Comparison of ENCODE assay signal across 18 mouse cellular contexts in the genomic region with DNA sequence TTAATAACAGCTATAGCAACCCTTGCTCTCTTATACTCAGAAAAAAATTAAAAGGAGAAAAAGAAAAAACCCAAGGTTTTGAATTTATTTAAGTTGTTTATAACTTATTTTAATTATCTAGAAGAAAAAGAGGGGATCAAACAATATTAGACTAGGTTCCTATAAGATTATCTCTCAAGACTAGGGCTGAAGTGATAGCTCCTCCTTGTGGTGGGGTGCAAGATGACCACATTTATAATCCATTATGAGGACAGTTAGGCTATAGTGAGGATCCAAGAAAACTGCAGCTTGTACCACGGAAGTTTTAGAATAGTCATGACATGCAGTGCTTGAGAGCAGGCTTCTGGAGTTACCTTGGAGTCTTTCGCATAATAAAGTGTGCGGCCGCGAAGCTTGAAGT.
DNase-seq lines count a peak whose midpoint lies in the region; ATAC-seq and TF ChIP-seq lines count a peak whose summit lies in the region.
"Had no signal": no experiment of that assay in that cellular context is flagged by ENCODE, and none has a peak within 500 bp of the region (broad histone marks: within the 10 kb centered on the region; RNA-seq: fewer than 3 reads in every experiment).

No protein-coding gene starts in this region.

- ATAC-seq in CD4-positive, CD25-positive, alpha-beta regulatory T cell, adult 4 months: no peak
- no peak for ATAC-seq in megakaryocyte progenitor cell, adult 5-6 weeks (replicated peaks; ENCODE audit: poor library complexity)
- ATAC-seq: forebrain, embryonic 14.5 days had no signal

- no peak overlapping the region for H3K4me3 ChIP-seq in layer of hippocampus, adult 2 months
- no peak overlapping the region for H3K4me3 ChIP-seq in thymus, adult 2 months (ENCODE audit: control insufficient read depth, insufficient read depth, low read length)
- H3K4me3 ChIP-seq: heart, embryonic 10.5 days; liver, embryonic 15.5 days; megakaryocyte, embryonic 14.5 days; neural tube, embryonic 13.5 days had no signal

- DNase-seq in CD4-positive, CD25-positive, alpha-beta regulatory T cell, adult 2 months (ENCODE audit: low read depth, low spot score): peak; percentile 41
- no peak for DNase-seq in layer of hippocampus, adult 2 months (ENCODE audit: low spot score in 2 of 2)
- no peak for DNase-seq in layer of hippocampus, adult 8-10 months (ENCODE audit: low spot score in 2 of 2)
- DNase-seq in thymus, adult 2 months: peak; percentile 15
- no peak for DNase-seq in thymus, adult 18-20 months
- no peak for DNase-seq in urinary bladder, postnatal 14 days (ENCODE audit: low spot score)
- DNase-seq: adrenal gland, postnatal 25 days; cerebellum, adult 8-10 months; kidney, postnatal 10 days; layer of hippocampus, adult 9-11 months had no signal

- no peak for TF ChIP-seq POLR2A in thymus, adult 2 months (IDR thresholded peaks at IDR 0.05; ENCODE audit: control insufficient read depth, extremely low read depth, insufficient read depth, low read length, poor library complexity)

- no peaks in the 10 kb centered on the region for H3K27me3 ChIP-seq in thymus, adult 2 months (ENCODE audit: control insufficient read depth, insufficient read depth, low read length)
- H3K27me3 ChIP-seq: liver, embryonic 15.5 days; megakaryocyte, embryonic 14.5 days; neural tube, embryonic 13.5 days had no signal

- H3K4me1 ChIP-seq in thymus, adult 2 months (replicated peaks; ENCODE audit: control insufficient read depth, insufficient read depth, low read length): no peaks in the 10 kb centered on the region
- H3K4me1 ChIP-seq: liver, embryonic 15.5 days had no signal

- H3K27ac ChIP-seq in layer of hippocampus, adult 2 months: no peak overlapping the region
- no peak overlapping the region for H3K27ac ChIP-seq in thymus, adult 2 months (ENCODE audit: control insufficient read depth, insufficient read depth, low read length)
- H3K27ac ChIP-seq: heart, embryonic 10.5 days; liver, embryonic 15.5 days; neural tube, embryonic 13.5 days had no signal

- 95% methylated on average over 5 of the region's 5 CpGs for WGBS in thymus, adult 2 months

- no peaks in the 10 kb centered on the region for H3K36me3 ChIP-seq in thymus, adult 2 months (ENCODE audit: control insufficient read depth, insufficient read depth, low read length)
- H3K36me3 ChIP-seq: G1E; heart, embryonic 10.5 days; liver, embryonic 15.5 days; neural tube, embryonic 13.5 days had no signal

- TF ChIP-seq CTCF in layer of hippocampus, adult 2 months (conservative IDR thresholded peaks at IDR 0.05): peak; percentile 74
- TF ChIP-seq CTCF in thymus, adult 2 months (IDR thresholded peaks at IDR 0.05; ENCODE audit: borderline replicate concordance, control insufficient read depth, extremely low read depth, insufficient read depth, low read length, poor library complexity): no peak

Comparison
In these comparisons a context has a peak if more than half of its experiments do, and no peak if none do; other contexts are left out.
1. DNase-seq: peak in CD4-positive, CD25-positive, alpha-beta regulatory T cell, adult 2 months (single experiment) and thymus, adult 2 months (single experiment); none in layer of hippocampus, adult 2 months (0 of 2), layer of hippocampus, adult 8-10 months (0 of 2), thymus, adult 18-20 months (0 of 2) and urinary bladder, postnatal 14 days (single experiment).